Mouse (Mus musculus) layer of hippocampus, adult 11-12 months (tissue): ENCODE results near the gene Clec12a.
"Not testable (repeated sequence)": the region's sequence is repeated elsewhere in the genome, so short reads cannot be mapped to it uniquely, and the experiment has no call there.

Experiments used
- DNase-seq: peaks from one replicate; pipeline ENCODE4 v3.0.0; 2022; ENCODE audit warnings: low spot score

Gene Clec12a

GRCm38 (mm10) chr6:129342391-129342790 lies at the start of gene Clec12a:
Clec12a (plus strand) TSS chr6:129342691.
- not testable (repeated sequence) for DNase-seq

- no peak for DNase-seq
Measured at GRCm38 (mm10) chr6:129304180-129304579, 38.3 kb upstream of the Clec12a start.

GRCm38 (mm10) chr6:129312499-129312898 lies 30.0 kb upstream of the Clec12a start:
- no peak for DNase-seq

- no peak for DNase-seq
Measured at GRCm38 (mm10) chr6:129314655-129315168, 27.8 kb upstream of the Clec12a start.

GRCm38 (mm10) chr6:129315698-129316097 lies 26.8 kb upstream of the Clec12a start:
- DNase-seq, result no peak

- no peak for DNase-seq
Measured at GRCm38 (mm10) chr6:129316463-129316862, 26.0 kb upstream of the Clec12a start.

- no peak for DNase-seq
Measured at GRCm38 (mm10) chr6:129318395-129318794, 24.1 kb upstream of the Clec12a start.

GRCm38 (mm10) chr6:129319331-129319730 lies 23.2 kb upstream of the Clec12a start:
- no peak for DNase-seq

- DNase-seq, result no peak
Measured at GRCm38 (mm10) chr6:129326016-129326415, 16.5 kb upstream of the Clec12a start.

GRCm38 (mm10) chr6:129326568-129327150 lies 15.8 kb upstream of the Clec12a start:
- no peak for DNase-seq

- no peak for DNase-seq
Measured at GRCm38 (mm10) chr6:129331610-129332009, 10.9 kb upstream of the Clec12a start, which contains the start of gene 4922502D21Rik. 4922502D21Rik (minus strand) TSS chr6:129331796.

- peak; percentile 57 for DNase-seq
Measured at GRCm38 (mm10) chr6:129333674-129334078, 8.8 kb upstream of the Clec12a start.

- DNase-seq, result no peak
Measured at GRCm38 (mm10) chr6:129337751-129338150, 4.7 kb upstream of the Clec12a start.

- no peak for DNase-seq
Measured at GRCm38 (mm10) chr6:129344408-129344807, 1.9 kb downstream of the Clec12a start.

- no peak for DNase-seq
Measured at GRCm38 (mm10) chr6:129349524-129350352, 7.2 kb downstream of the Clec12a start.

- no peak for DNase-seq
Measured at GRCm38 (mm10) chr6:129351091-129351490, 8.6 kb downstream of the Clec12a start.

GRCm38 (mm10) chr6:129355774-129356173 lies 13.3 kb downstream of the Clec12a start:
- no peak for DNase-seq

GRCm38 (mm10) chr6:129356430-129356829 lies 13.9 kb downstream of the Clec12a start:
- DNase-seq, result no peak

GRCm38 (mm10) chr6:129359515-129359914 lies 17.0 kb downstream of the Clec12a start:
- DNase-seq, result no peak

- no peak for DNase-seq
Measured at GRCm38 (mm10) chr6:129363942-129364341, 21.5 kb downstream of the Clec12a start.

GRCm38 (mm10) chr6:129365959-129366359 lies 23.5 kb downstream of the Clec12a start:
- no peak for DNase-seq

- DNase-seq, result no peak
Measured at GRCm38 (mm10) chr6:129369374-129370132, 27.1 kb downstream of the Clec12a start.
